Mouse (Mus musculus) limb, embryonic 10.5 days (tissue): ENCODE data around the gene Fes. TPM values are rescaled to one million over a fixed set of nuclear protein-coding genes. Genes with fewer than 3 reads are reported as not detected.
A peak's percentile ranks its signal among the peaks of the same experiment; 100 is the strongest.
"Not testable (repeated sequence)": the region's sequence is repeated elsewhere in the genome, so short reads cannot be mapped to it uniquely, and the experiment has no call there.

Experiments
- DNase-seq: peaks from one replicate; pipeline ENCODE4 v3.0.0-alpha.2; 2017; ENCODE audit warnings: low spot score
- H3K27ac ChIP-seq: fragments of 300-500 bp; sonication (generic); 2 replicates; pipeline ENCODE4 v1.5.1; 2016; ENCODE audit warnings: mild to moderate bottlenecking
- H3K27me3 ChIP-seq: fragments of 300-500 bp; sonication (generic); 2 replicates; pipeline ENCODE4 v1.6.1; 2016; ENCODE audit warnings: low read depth, mild to moderate bottlenecking; ENCODE audit not compliant: poor library complexity, severe bottlenecking
- H3K36me3 ChIP-seq: fragments of 300-500 bp; sonication (generic); 2 replicates; pipeline ENCODE4 v1.6.1; 2016; ENCODE audit warnings: mild to moderate bottlenecking, moderate library complexity
- H3K4me1 ChIP-seq: fragments of 300-500 bp; sonication (generic); 2 replicates; pipeline ENCODE4 v1.6.1; 2016
- H3K4me3 ChIP-seq: fragments of 300-500 bp; sonication (generic); 2 replicates; pipeline ENCODE4 v1.5.1; 2016; ENCODE audit warnings: mild to moderate bottlenecking, moderate library complexity
- H3K9me3 ChIP-seq: fragments of 300-500 bp; sonication (generic); replicated peaks from 2 replicates; pipeline ENCODE4 v1.6.1; 2016; ENCODE audit warnings: mild to moderate bottlenecking
- WGBS: fragments of 180-500 bp; shearing (Covaris S2); methylation state at CpG from one replicate; pipeline ENCODE4 v1.1.7; 2016; 5-methylcytosine and 5-hydroxymethylcytosine counted together
- polyA plus RNA-seq: library from polyadenylated mRNA; unstranded; fragments of >200 nt; fragmentation: Nextera tagmentation; extraction: Ambion mirVana; gene quantifications from 2 replicates; pipeline ENCODE4 v1.2.1, GENCODE M21; 2016

Fes gene
- polyA plus RNA-seq, 1 experiment from 2014 or later, result 13.2 TPM

- Histone ChIP-seq H3K4me1 (peaks cover 39% of the 10 kb centered on the region), H3K4me3 (peak overlapping the region; percentile 96), H3K27me3 (peaks cover 26% of the 10 kb centered on the region), H3K27ac (peak overlapping the region; percentile 96), H3K36me3 (peaks cover 18% of the 10 kb centered on the region), H3K9me3 (no peaks in the 10 kb centered on the region)
- WGBS, result 4% methylated on average over 101 of the region's 102 CpGs
- peak; percentile 71 for DNase-seq
These were observed 14.3 kb upstream of the Fes start for GRCm38 (mm10) chr7:80401860-80402641.

- Histone ChIP-seq H3K36me3 (peaks cover 26% of the 10 kb centered on the region), H3K27ac (peak overlapping the region; percentile 96), H3K9me3 (no peaks in the 10 kb centered on the region), H3K4me3 (peak overlapping the region; percentile 96), H3K27me3 (peaks cover 26% of the 10 kb centered on the region), H3K4me1 (peaks cover 37% of the 10 kb centered on the region)
- WGBS, result 15% methylated on average over 5 of the region's 5 CpGs
- no peak for DNase-seq
These were observed 13.5 kb upstream of the Fes start for GRCm38 (mm10) chr7:80401041-80401859.

- H3K4me1 ChIP-seq, result peaks cover 37% of the 10 kb centered on the region
- H3K27me3 ChIP-seq, result peaks cover 21% of the 10 kb centered on the region
- peak overlapping the region; percentile 96 for H3K4me3 ChIP-seq
- H3K36me3 ChIP-seq, result peaks cover 31% of the 10 kb centered on the region
- no peaks in the 10 kb centered on the region for H3K9me3 ChIP-seq
- H3K27ac ChIP-seq, result peak overlapping the region; percentile 96
- WGBS, result 79% methylated on average over 6 of the region's 6 CpGs
- DNase-seq, result no peak
These were observed 12.8 kb upstream of the Fes start for GRCm38 (mm10) chr7:80400571-80400970.

- peaks cover 37% of the 10 kb centered on the region for H3K4me1 ChIP-seq
These were observed 12.4 kb upstream of the Fes start for GRCm38 (mm10) chr7:80400099-80400498.

GRCm38 (mm10) chr7:80398654-80399444, 11.1 kb upstream of the Fes start:
- H3K27me3 ChIP-seq, result 0 out of 2 replicates have a peak, but pooled peaks cover 5% of the 10 kb centered on the region
- H3K4me3 ChIP-seq, result no peak overlapping the region
- peaks cover 45% of the 10 kb centered on the region for H3K36me3 ChIP-seq
- peaks cover 37% of the 10 kb centered on the region for H3K4me1 ChIP-seq
- no peaks in the 10 kb centered on the region for H3K9me3 ChIP-seq
- DNase-seq, result no peak
- 73% methylated on average over 9 of the region's 9 CpGs for WGBS
- peak overlapping the region; percentile 54 for H3K27ac ChIP-seq

More at GRCm38 (mm10) chr7:80400099-80400498, 12.4 kb upstream of the Fes start:
- H3K4me3 ChIP-seq, result peak overlapping the region; percentile 11; the same call in 1 of the 2 replicates
- H3K27ac ChIP-seq, result peak overlapping the region; percentile 96; the same call in 1 of the 2 replicates
- no peaks in the 10 kb centered on the region for H3K9me3 ChIP-seq
- no peak for DNase-seq
- peaks cover 16% of the 10 kb centered on the region for H3K27me3 ChIP-seq
- peaks cover 36% of the 10 kb centered on the region for H3K36me3 ChIP-seq
- WGBS, result 50% methylated on average over 5 of the region's 5 CpGs

GRCm38 (mm10) chr7:80397986-80398385, 10.2 kb upstream of the Fes start:
- DNase-seq, result no peak
- WGBS, result 93% methylated on average over 9 of the region's 9 CpGs
- no peaks in the 10 kb centered on the region for H3K27me3 ChIP-seq

GRCm38 (mm10) chr7:80396427-80396826, 8.7 kb upstream of the Fes start:
- not testable (repeated sequence) for H3K27me3 ChIP-seq, H3K4me3 ChIP-seq, DNase-seq, H3K9me3 ChIP-seq, H3K27ac ChIP-seq
- Histone ChIP-seq H3K4me1 (peaks cover 30% of the 10 kb centered on the region), H3K36me3 (peaks cover 69% of the 10 kb centered on the region)
- WGBS, result 93% methylated on average over 4 of the region's 4 CpGs

More at GRCm38 (mm10) chr7:80397986-80398385, 10.2 kb upstream of the Fes start:
- Histone ChIP-seq H3K27ac (no peak overlapping the region; the same call in 1 of the 2 replicates), H3K4me3 (no peak overlapping the region), H3K36me3 (peaks cover 54% of the 10 kb centered on the region), H3K9me3 (no peaks in the 10 kb centered on the region), H3K4me1 (peaks cover 37% of the 10 kb centered on the region)

- WGBS, result 95% methylated on average over 4 of the region's 4 CpGs
- H3K4me3 ChIP-seq, result no peak overlapping the region
- H3K9me3 ChIP-seq, result no peaks in the 10 kb centered on the region
- H3K36me3 ChIP-seq, result peaks cover 88% of the 10 kb centered on the region
- peaks cover 18% of the 10 kb centered on the region for H3K4me1 ChIP-seq
- no peak for DNase-seq
- no peak overlapping the region for H3K27ac ChIP-seq
- no peaks in the 10 kb centered on the region for H3K27me3 ChIP-seq
These were observed 6.9 kb upstream of the Fes start for GRCm38 (mm10) chr7:80394600-80394999.

GRCm38 (mm10) chr7:80392119-80392518, 4.4 kb upstream of the Fes start:
- 95% methylated on average over 15 of the region's 15 CpGs for WGBS
- DNase-seq, result no peak
- Histone ChIP-seq H3K36me3 (peaks cover 78% of the 10 kb centered on the region), H3K27me3 (0 out of 2 replicates have a peak, but pooled peaks cover under 1% of the 10 kb centered on the region), H3K27ac (no peak overlapping the region), H3K9me3 (no peaks in the 10 kb centered on the region), H3K4me3 (no peak overlapping the region), H3K4me1 (peaks cover 27% of the 10 kb centered on the region)

- no peaks in the 10 kb centered on the region for H3K9me3 ChIP-seq
- H3K4me1 ChIP-seq, result peaks cover 51% of the 10 kb centered on the region
- H3K4me3 ChIP-seq, result peak overlapping the region; percentile 56
- peak overlapping the region; percentile 91 for H3K27ac ChIP-seq
- peaks cover 25% of the 10 kb centered on the region for H3K27me3 ChIP-seq
- WGBS, result 32% methylated on average over 17 of the region's 17 CpGs
- H3K36me3 ChIP-seq, result peaks cover 46% of the 10 kb centered on the region
- DNase-seq, result peak; percentile 50
These were observed 613 bp downstream of the Fes start for GRCm38 (mm10) chr7:80387033-80387632.

- Histone ChIP-seq H3K4me1 (peaks cover 56% of the 10 kb centered on the region), H3K27me3 (peaks cover 32% of the 10 kb centered on the region), H3K27ac (peak overlapping the region; percentile 91), H3K9me3 (no peaks in the 10 kb centered on the region), H3K4me3 (peak overlapping the region; percentile 56), H3K36me3 (peaks cover 45% of the 10 kb centered on the region)
- 34% methylated on average over 18 of the region's 18 CpGs for WGBS
- DNase-seq, result peak; percentile 98
These were observed 1.4 kb downstream of the Fes start for GRCm38 (mm10) chr7:80386235-80386930.
